Mouse (Mus musculus): ENCODE results near the gene Ndufa7.

GRCm38 (mm10) chr17:33848139-33848538 is 23.8 kb downstream of the Ndufa7 start:
- TF ChIP-seq CTCF (IDR thresholded peaks at IDR 0.05; ENCODE audit: extremely low read depth, insufficient read length, insufficient replicate concordance, low read depth, low read length) (no peak), POLR2A (IDR thresholded peaks at IDR 0.05; ENCODE audit: low read depth, low read length) (no peak)

Data from small intestine, adult 2 months (tissue).